Mouse (Mus musculus): ENCODE results near the gene Tll1. TPM values are rescaled to one million over a fixed set of nuclear protein-coding genes. Genes with fewer than 3 reads are reported as not detected.

Tll1 gene
- 1.1 and 1.3 TPM in 2 replicates for polyA plus RNA-seq (2014; fragmentation: Nextera tagmentation; extraction: Ambion mirVana)

GRCm38 (mm10) chr8:64206024-64206385 lies at the start of gene Tll1:
Gene Tll1, minus strand, starts transcription at chr8:64206271.
- H3K27ac ChIP-seq (ENCODE audit: low read depth, low read length): no peak within 1 kb of the TSS
- H3K9me3 ChIP-seq (ENCODE audit: control insufficient read depth, low read length): no peaks in the 10 kb centered on the region
- ATAC-seq (replicated peaks; ENCODE audit: low FRiP score) (peak; percentile 29; the same call in 1 of the 2 replicates), DNase-seq (ENCODE audit: low spot score) (no peak)
- H3K4me3 ChIP-seq (ENCODE audit: low read depth, low read length): peak within 1 kb of the TSS; percentile 60
- peak within 1 kb of the TSS; percentile 97 for H3K4me2 ChIP-seq (ENCODE audit: low read depth, low read length, severe bottlenecking)
- H3K36me3 ChIP-seq (ENCODE audit: control insufficient read depth, insufficient read depth, low read length): no peaks in the 10 kb centered on the region
- under 1% methylated on average over 18 of the region's 18 CpGs for WGBS
- no peaks in the 10 kb centered on the region; the same call in 1 of the 2 replicates for H3K4me1 ChIP-seq (replicated peaks; ENCODE audit: control insufficient read depth, insufficient read depth, low read length)
- peak within 1 kb of the TSS; percentile 58 for H3K9ac ChIP-seq (ENCODE audit: low read length)
- H3K27me3 ChIP-seq (ENCODE audit: control insufficient read depth, insufficient read depth, low read length): peaks cover 12% of the 10 kb centered on the region

- Histone ChIP-seq H3K4me3 (ENCODE audit: low read depth, low read length) (no peak overlapping the region), H3K4me2 (ENCODE audit: low read depth, low read length, severe bottlenecking) (no peak overlapping the region), H3K27ac (ENCODE audit: low read depth, low read length) (no peak overlapping the region), H3K9me3 (ENCODE audit: control insufficient read depth, low read length) (no peaks in the 10 kb centered on the region), H3K9ac (ENCODE audit: low read length) (no peak overlapping the region), H3K36me3 (ENCODE audit: control insufficient read depth, insufficient read depth, low read length) (no peaks in the 10 kb centered on the region), H3K27me3 (ENCODE audit: control insufficient read depth, insufficient read depth, low read length) (no peaks in the 10 kb centered on the region), H3K4me1 (replicated peaks; ENCODE audit: control insufficient read depth, insufficient read depth, low read length) (no peaks in the 10 kb centered on the region)
- WGBS: 88% methylated on average over 2 of the region's 2 CpGs
- DNase-seq (ENCODE audit: low spot score) (no peak), ATAC-seq (replicated peaks; ENCODE audit: low FRiP score) (no peak)
Measured at GRCm38 (mm10) chr8:64238645-64239044, 32.6 kb upstream of the Tll1 start.

GRCm38 (mm10) chr8:64221600-64221999 lies 15.5 kb upstream of the Tll1 start:
- H3K4me1 ChIP-seq (replicated peaks; ENCODE audit: control insufficient read depth, insufficient read depth, low read length): no peaks in the 10 kb centered on the region
- ATAC-seq (replicated peaks; ENCODE audit: low FRiP score) (no peak), DNase-seq (ENCODE audit: low spot score) (no peak)
- H3K36me3 ChIP-seq (ENCODE audit: control insufficient read depth, insufficient read depth, low read length): no peaks in the 10 kb centered on the region
- no peak overlapping the region for H3K4me2 ChIP-seq (ENCODE audit: low read depth, low read length, severe bottlenecking)
- no peak overlapping the region for H3K4me3 ChIP-seq (ENCODE audit: low read depth, low read length)
- 87% methylated on average over 3 of the region's 3 CpGs for WGBS
- no peaks in the 10 kb centered on the region for H3K27me3 ChIP-seq (ENCODE audit: control insufficient read depth, insufficient read depth, low read length)
- no peak overlapping the region for H3K9ac ChIP-seq (ENCODE audit: low read length)
- no peak overlapping the region for H3K27ac ChIP-seq (ENCODE audit: low read depth, low read length)
- H3K9me3 ChIP-seq (ENCODE audit: control insufficient read depth, low read length): no peaks in the 10 kb centered on the region

- Histone ChIP-seq H3K27me3 (ENCODE audit: control insufficient read depth, insufficient read depth, low read length) (no peaks in the 10 kb centered on the region), H3K4me2 (ENCODE audit: low read depth, low read length, severe bottlenecking) (no peak overlapping the region), H3K9ac (ENCODE audit: low read length) (no peak overlapping the region), H3K36me3 (ENCODE audit: control insufficient read depth, insufficient read depth, low read length) (no peaks in the 10 kb centered on the region), H3K4me1 (replicated peaks; ENCODE audit: control insufficient read depth, insufficient read depth, low read length) (no peaks in the 10 kb centered on the region; the same call in 1 of the 2 replicates), H3K9me3 (ENCODE audit: control insufficient read depth, low read length) (no peaks in the 10 kb centered on the region), H3K4me3 (ENCODE audit: low read depth, low read length) (no peak overlapping the region), H3K27ac (ENCODE audit: low read depth, low read length) (no peak overlapping the region)
- WGBS: 61% methylated on average over 2 of the region's 2 CpGs
- DNase-seq (ENCODE audit: low spot score) (no peak), ATAC-seq (replicated peaks; ENCODE audit: low FRiP score) (no peak)
Measured at GRCm38 (mm10) chr8:64217644-64218043, 11.6 kb upstream of the Tll1 start.

GRCm38 (mm10) chr8:64216252-64216651 lies 10.2 kb upstream of the Tll1 start:
- Histone ChIP-seq H3K27me3 (ENCODE audit: control insufficient read depth, insufficient read depth, low read length) (no peaks in the 10 kb centered on the region), H3K9ac (ENCODE audit: low read length) (no peak overlapping the region), H3K4me1 (replicated peaks; ENCODE audit: control insufficient read depth, insufficient read depth, low read length) (no peaks in the 10 kb centered on the region; the same call in 1 of the 2 replicates), H3K4me3 (ENCODE audit: low read depth, low read length) (no peak overlapping the region), H3K36me3 (ENCODE audit: control insufficient read depth, insufficient read depth, low read length) (no peaks in the 10 kb centered on the region), H3K4me2 (ENCODE audit: low read depth, low read length, severe bottlenecking) (no peak overlapping the region), H3K9me3 (ENCODE audit: control insufficient read depth, low read length) (no peaks in the 10 kb centered on the region; the same call in 1 of the 2 replicates), H3K27ac (ENCODE audit: low read depth, low read length) (no peak overlapping the region)
- ATAC-seq (replicated peaks; ENCODE audit: low FRiP score) (no peak; the same call in 1 of the 2 replicates), DNase-seq (ENCODE audit: low spot score) (no peak)
- 42% methylated on average over 1 of the region's 1 CpGs for WGBS

GRCm38 (mm10) chr8:64215374-64215773 lies 9.3 kb upstream of the Tll1 start:
- no peak overlapping the region for H3K9ac ChIP-seq (ENCODE audit: low read length)
- no peaks in the 10 kb centered on the region for H3K36me3 ChIP-seq (ENCODE audit: control insufficient read depth, insufficient read depth, low read length)
- no peak overlapping the region for H3K27ac ChIP-seq (ENCODE audit: low read depth, low read length)
- H3K27me3 ChIP-seq (ENCODE audit: control insufficient read depth, insufficient read depth, low read length): no peaks in the 10 kb centered on the region
- H3K4me1 ChIP-seq (replicated peaks; ENCODE audit: control insufficient read depth, insufficient read depth, low read length): no peaks in the 10 kb centered on the region; the same call in 1 of the 2 replicates
- ATAC-seq (replicated peaks; ENCODE audit: low FRiP score) (peak; percentile 87), DNase-seq (ENCODE audit: low spot score) (no peak)
- no peak overlapping the region for H3K4me3 ChIP-seq (ENCODE audit: low read depth, low read length)
- WGBS: 39% methylated on average over 6 of the region's 6 CpGs
- H3K9me3 ChIP-seq (ENCODE audit: control insufficient read depth, low read length): no peaks in the 10 kb centered on the region; the same call in 1 of the 2 replicates
- no peak overlapping the region for H3K4me2 ChIP-seq (ENCODE audit: low read depth, low read length, severe bottlenecking)

- no peak overlapping the region for H3K4me2 ChIP-seq (ENCODE audit: low read depth, low read length, severe bottlenecking)
- no peak overlapping the region for H3K9ac ChIP-seq (ENCODE audit: low read length)
- no peaks in the 10 kb centered on the region; the same call in 1 of the 2 replicates for H3K4me1 ChIP-seq (replicated peaks; ENCODE audit: control insufficient read depth, insufficient read depth, low read length)
- no peaks in the 10 kb centered on the region for H3K36me3 ChIP-seq (ENCODE audit: control insufficient read depth, insufficient read depth, low read length)
- ATAC-seq (replicated peaks; ENCODE audit: low FRiP score) (no peak), DNase-seq (ENCODE audit: low spot score) (no peak)
- 56% methylated on average over 1 of the region's 1 CpGs for WGBS
- H3K27me3 ChIP-seq (ENCODE audit: control insufficient read depth, insufficient read depth, low read length): no peaks in the 10 kb centered on the region
- no peak overlapping the region for H3K4me3 ChIP-seq (ENCODE audit: low read depth, low read length)
- no peak overlapping the region for H3K27ac ChIP-seq (ENCODE audit: low read depth, low read length)
- H3K9me3 ChIP-seq (ENCODE audit: control insufficient read depth, low read length): no peaks in the 10 kb centered on the region; the same call in 1 of the 2 replicates
Measured at GRCm38 (mm10) chr8:64214906-64215305, 8.8 kb upstream of the Tll1 start.

- ATAC-seq (replicated peaks; ENCODE audit: low FRiP score): peak; percentile 57
- WGBS: 0% methylated on average over 12 of the region's 12 CpGs
- H3K9ac ChIP-seq (ENCODE audit: low read length): no peak overlapping the region
Measured at GRCm38 (mm10) chr8:64206411-64206861, 365 bp upstream of the Tll1 start.

More at GRCm38 (mm10) chr8:64206411-64206861, 365 bp upstream of the Tll1 start:
- H3K4me1 ChIP-seq (replicated peaks; ENCODE audit: control insufficient read depth, insufficient read depth, low read length): no peaks in the 10 kb centered on the region; the same call in 1 of the 2 replicates
- DNase-seq (ENCODE audit: low spot score): peak; percentile 63
- H3K9me3 ChIP-seq (ENCODE audit: control insufficient read depth, low read length): no peaks in the 10 kb centered on the region
- peak overlapping the region; percentile 97 for H3K4me2 ChIP-seq (ENCODE audit: low read depth, low read length, severe bottlenecking)
- H3K36me3 ChIP-seq (ENCODE audit: control insufficient read depth, insufficient read depth, low read length): no peaks in the 10 kb centered on the region
- peak overlapping the region; percentile 60 for H3K4me3 ChIP-seq (ENCODE audit: low read depth, low read length)
- peaks cover 12% of the 10 kb centered on the region for H3K27me3 ChIP-seq (ENCODE audit: control insufficient read depth, insufficient read depth, low read length)
- H3K27ac ChIP-seq (ENCODE audit: low read depth, low read length): no peak overlapping the region

All from forebrain, embryonic 11.5 days (tissue).